Mouse (Mus musculus): Measurements from ENCODE around the gene Ankle1.
"Not testable (repeated sequence)": the region's sequence is repeated elsewhere in the genome, so short reads cannot be mapped to it uniquely, and the experiment has no call there.

Gene Ankle1

DNA sequence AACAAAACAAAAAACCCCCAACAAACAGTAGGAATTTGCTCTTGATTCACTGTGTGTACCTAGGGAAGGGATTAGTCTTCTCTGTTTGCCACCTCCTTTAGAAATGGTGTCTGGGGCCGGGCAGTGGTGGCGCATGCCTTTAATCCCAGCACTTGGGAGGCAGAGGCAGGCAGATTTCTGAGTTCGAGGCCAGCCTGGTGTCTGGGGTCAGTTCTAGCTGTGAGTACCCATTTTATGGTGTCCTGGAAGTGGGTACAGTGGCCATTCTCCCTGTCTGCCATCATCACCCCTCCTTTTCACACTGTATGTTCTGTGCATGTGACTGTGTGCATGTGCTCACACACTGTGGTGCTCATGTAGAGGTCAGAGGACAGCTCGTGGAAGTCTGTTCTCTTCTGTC lies 2.4 kb downstream of the Ankle1 start:
- DNase-seq = peak; percentile 87

DNA sequence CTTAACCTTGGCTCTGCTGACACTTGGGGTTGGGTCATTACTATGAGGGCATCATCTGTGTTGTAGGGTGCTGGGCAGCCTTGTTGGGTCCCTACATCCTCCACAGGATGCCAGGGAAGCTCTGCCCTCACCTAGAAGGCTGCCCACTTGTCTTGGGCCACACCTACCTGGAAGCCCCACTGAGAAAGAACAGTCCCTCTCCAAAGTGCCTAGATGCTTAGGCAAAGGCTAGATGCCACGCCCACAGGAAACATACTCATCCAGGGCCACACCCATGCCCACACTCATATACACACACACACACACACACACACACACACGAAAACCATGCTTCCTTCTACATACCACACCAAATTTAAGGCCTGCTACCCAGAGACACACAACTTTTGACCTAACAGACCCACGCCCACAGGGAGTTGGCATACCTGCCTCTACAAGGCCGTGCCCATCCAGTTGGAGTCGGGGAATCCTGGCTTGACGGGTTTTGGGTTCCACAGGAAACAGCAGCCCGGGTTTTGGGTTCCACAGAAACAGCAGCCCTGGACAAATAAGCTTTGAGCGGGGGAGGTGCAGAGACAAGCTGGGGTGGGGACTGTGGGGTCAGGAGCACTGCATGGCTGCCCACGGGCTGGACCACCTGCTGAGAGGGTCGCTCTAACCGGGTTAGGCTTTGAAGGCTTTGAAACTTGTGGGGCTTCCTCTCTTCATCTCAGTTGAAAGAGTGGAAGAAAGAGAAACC lies 5.9 kb downstream of the Ankle1 start:
- peak; percentile 90 for DNase-seq

DNA sequence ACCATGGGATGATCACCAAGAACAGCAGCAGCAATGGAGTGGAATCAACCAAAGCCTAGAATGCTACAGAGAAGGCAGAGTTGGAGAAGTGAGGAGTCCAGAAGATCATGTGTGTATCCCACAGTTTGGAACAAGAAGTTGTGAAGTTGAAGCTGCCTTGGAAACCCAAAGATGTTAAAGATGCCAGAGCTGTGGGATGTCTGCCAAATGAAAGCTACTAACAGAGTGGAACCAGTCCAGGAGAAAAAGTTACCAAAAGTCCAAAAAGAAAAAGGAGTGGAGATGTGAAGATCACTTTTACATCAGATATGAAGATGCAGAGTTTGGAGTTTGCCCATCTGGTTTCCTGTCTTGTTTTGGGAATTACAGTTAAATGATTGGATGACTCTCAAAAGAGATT lies 16.3 kb downstream of the Ankle1 start:
- no peak for DNase-seq

DNA sequence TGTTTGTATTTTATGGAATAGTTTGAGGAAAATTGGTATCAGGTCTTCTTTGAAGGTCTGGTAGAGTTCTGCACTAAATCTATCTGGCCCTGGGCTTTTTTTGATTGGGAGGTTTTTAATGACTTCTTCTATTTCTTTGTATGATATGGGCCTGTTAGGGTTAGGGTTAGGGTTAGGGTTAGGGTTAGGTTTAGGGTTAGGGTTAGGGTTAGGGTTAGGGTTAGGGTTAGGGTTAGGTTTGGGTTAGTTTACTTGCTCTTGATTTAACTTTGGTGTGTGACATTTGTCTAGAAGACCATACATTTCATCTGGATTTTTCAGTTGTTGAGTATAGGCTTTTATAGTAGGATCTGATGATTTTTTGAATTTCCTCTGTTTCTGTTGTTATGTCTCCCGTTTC lies 27.1 kb downstream of the Ankle1 start:
- not testable (repeated sequence) for DNase-seq

DNA sequence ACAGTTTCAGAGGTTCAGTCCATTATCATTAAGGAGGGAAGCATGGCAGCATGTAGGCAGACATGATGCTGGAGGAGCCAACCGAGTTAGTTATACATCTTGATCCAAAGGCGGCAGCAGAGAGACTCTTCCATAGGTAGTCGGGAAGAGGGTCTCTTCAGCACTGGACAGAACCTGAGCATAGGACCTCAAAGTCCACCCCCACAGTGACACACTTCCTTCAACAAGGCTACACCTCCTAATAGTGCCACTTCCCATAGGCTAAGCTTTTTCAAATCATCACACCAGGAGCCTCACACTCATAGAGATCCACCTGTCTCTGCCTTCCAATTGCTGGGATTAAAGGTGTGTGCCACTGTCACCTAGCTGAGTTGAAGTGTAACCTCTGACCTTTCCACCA lies 31.2 kb downstream of the Ankle1 start:
- DNase-seq = peak; percentile 63

DNA sequence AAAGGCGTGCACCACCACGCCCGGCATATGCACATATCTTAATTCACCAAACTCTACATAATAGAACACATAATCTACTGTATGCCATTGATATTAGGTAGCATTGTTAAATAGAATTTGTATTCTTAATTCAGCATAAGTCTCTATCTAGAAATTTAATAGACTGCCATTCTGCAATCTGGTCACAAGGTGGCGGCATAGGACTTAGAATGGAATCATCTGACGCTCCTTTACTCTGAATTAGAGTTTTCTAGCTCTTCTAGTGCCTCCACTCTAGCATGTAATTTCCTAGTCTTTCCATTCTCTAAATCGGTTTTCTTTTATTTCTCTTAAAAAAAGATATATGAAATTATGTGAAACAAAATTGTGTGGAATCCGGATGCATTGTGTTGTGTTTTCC lies 35.6 kb downstream of the Ankle1 start:
- peak; percentile 57 for DNase-seq

DNA sequence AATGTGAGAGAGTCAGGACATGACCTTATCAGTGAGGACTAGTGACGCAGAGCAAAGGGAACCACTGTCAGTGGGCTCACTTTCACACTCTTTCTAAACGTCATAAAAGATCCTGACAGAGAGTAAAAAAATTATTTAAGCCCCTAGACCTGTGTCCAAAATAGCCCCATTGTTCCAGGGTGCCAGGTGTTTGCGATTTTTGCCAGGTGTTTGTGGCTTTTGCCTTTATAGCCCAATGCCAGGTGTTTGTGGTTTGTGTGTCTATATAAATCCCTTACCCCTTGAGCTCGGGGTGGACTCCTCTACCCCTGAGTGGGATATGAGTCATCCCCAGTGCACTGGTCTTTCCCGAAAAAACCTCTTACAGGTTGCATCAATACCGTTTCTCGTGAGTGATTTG lies 39.3 kb downstream of the Ankle1 start:
- DNase-seq = no peak

DNA sequence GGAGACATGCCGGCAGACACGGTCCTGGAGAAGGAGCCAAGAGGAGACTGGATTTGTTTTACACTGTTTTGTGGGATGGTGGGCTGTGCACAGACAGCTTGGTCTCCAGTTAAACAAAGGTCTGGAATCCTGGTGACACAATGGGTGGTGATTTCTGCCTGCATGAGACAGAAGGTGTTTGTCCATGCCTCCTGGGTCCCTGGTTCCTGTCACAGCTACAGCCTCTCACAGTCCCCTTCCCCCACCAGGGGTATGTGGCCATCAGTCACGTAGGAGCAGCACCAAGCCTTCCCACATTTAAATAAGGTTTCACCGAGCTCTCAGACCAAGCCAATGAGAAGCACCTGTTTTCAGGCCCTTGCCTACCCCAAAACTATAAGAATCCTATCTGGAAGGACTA lies 45.5 kb downstream of the Ankle1 start:
- DNase-seq = no peak

DNA sequence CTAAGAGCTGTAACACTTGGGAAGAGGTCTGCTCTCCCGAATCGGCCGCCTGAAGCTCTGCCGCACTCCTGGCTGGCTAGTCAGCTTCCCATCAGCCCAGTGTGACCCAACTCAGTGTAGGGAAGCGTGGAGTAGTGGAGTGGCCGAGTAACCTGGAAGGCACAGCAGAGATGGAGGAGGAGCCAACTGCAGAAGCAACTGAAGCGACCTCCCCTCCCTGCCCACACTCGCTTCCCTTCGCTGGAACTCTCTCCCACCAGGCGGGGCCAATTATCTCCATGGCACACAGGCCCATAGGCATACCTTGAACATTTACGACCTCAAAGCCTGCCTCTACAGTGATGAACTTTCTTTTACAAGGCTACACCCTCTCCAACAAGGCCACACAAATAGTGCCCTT lies 46.0 kb downstream of the Ankle1 start:
- DNase-seq = peak; percentile 61

DNA sequence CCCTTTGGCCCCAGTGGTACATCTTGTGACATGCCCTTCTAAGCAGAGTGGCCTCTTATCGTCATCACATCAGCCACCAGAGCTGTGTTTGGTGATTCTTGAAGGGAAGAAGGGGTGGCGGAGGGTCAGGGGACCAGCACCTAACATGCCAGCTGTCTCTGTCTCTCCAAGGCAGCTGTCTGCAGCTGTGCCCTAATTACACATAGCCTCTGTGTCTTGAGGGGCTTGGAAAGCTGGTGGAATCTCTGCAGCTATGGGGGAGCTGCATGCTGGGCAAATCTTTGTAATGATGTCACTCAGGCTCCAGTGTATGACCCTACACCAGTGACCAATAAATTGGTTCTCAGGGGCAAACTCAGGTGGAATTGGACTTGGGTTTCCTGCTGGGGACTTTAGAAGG lies 46.9 kb downstream of the Ankle1 start:
- peak; percentile 67 for DNase-seq

DNA sequence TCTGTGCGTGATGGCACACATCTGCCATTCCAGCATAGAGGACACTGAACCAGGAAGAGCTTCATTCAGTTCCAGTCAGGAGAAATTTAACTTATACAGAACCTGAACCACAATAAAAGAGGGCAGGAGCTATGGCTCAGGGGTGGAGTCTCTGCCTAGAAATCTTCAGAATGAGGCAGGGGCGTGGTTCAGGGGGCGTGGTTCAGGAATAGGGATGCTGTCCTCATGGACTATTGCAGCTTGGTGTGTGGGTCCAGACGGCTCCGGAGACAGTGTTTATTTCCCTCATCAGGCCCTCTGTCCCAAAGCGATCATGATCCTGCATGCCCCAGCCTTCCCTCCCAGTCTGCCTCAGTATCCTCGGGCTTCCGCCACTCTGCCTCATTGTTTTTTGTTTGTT lies 48.9 kb downstream of the Ankle1 start:
- DNase-seq = peak; percentile 56

DNA sequence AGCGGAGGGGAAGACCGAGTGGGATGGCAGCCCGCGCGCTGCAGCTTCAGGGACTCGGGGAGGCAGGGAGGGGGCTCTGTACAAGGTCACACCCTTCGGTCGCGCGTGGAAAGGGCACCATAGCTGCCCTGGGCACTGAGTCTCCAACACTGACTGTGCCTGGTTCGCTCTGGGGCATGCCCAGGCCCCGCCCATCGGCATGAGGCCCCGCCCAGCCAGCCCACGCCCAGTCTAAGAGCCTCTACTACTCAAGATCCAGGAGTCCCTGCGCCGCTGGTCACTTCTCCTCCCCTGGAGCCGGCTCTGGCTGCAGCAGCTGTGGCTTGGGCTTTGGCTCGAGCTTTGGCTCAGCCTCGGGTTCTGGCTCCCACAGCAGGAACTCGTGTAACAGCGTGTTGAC lies 51.1 kb downstream of the Ankle1 start:
- peak; percentile 93 for DNase-seq

DNA sequence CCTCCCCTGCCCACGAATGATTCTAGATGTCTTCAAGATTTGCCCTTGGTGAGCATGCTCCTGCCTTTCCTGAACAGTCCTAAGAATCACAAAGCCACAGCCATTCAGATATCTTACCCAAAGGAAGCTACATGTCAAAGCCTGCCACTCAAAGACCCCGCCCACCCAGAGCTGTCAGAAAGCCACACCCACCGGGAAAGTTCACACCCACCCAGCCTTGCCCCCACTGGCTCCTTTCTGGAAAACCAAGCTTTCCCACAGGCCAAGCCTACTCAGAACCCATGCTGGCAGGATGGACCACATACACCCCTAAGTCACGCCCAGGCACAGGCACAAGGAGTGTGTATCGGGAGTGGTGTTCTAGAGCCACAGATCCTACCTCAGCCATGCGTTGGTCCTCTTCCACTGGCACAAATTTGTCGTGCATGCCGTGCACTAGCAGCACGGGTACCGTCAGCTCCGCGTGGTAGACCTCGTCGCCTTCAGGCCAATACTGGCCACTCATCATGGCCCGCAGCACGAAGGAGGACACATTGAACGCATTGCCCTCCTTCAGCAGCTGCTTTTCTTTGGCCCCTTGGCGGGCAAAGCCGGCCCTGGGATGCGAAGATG lies 52.0 kb downstream of the Ankle1 start:
- DNase-seq = peak; percentile 90
